Mouse (Mus musculus) hindbrain, embryonic 16.5 days (tissue): ENCODE results near the gene Tenm3. TPM values are rescaled to one million over a fixed set of nuclear protein-coding genes. Genes with fewer than 3 reads are reported as not detected.

Experiments
- ATAC-seq: fragments of 200-750 bp; cut with Nextera tagmentation; 2 replicates; pipeline ENCODE4 v1.8.0; 2017; ENCODE audit warnings: moderate TSS enrichment, moderate library complexity
- H3K27ac ChIP-seq: fragments of 300-500 bp; sonication (generic); 2 replicates; pipeline ENCODE4 v1.5.1; 2014; ENCODE audit warnings: low read depth, mild to moderate bottlenecking, control low read depth, low read length, moderate library complexity
- H3K27me3 ChIP-seq: fragments of 300-500 bp; sonication (generic); replicated peaks from 2 replicates; pipeline ENCODE4 v1.6.1; 2014; ENCODE audit warnings: low read length; ENCODE audit not compliant: control insufficient read depth, insufficient read depth
- H3K36me3 ChIP-seq: fragments of 300-500 bp; sonication (generic); 2 replicates; pipeline ENCODE4 v1.6.1; 2014; ENCODE audit warnings: mild to moderate bottlenecking, low read length, moderate library complexity, mixed read lengths; ENCODE audit not compliant: control insufficient read depth, insufficient read depth
- H3K4me1 ChIP-seq: fragments of 300-500 bp; sonication (generic); 2 replicates; pipeline ENCODE4 v1.6.1; 2014; ENCODE audit warnings: low read depth, low read length; ENCODE audit not compliant: control insufficient read depth, insufficient read depth
- H3K4me2 ChIP-seq: fragments of 300-500 bp; sonication (generic); 2 replicates; pipeline ENCODE4 v1.6.1; 2014; ENCODE audit warnings: mild to moderate bottlenecking, low read length, control low read depth, moderate library complexity
- H3K4me3 ChIP-seq: fragments of 300-500 bp; sonication (generic); 2 replicates; pipeline ENCODE4 v1.5.1; 2014; ENCODE audit warnings: mild to moderate bottlenecking, low read length, control low read depth, moderate library complexity
- H3K9ac ChIP-seq: fragments of 300-500 bp; sonication (generic); 2 replicates; pipeline ENCODE4 v1.6.1; 2014; ENCODE audit warnings: low read depth, mild to moderate bottlenecking, control low read depth, low read length, moderate library complexity
- H3K9me3 ChIP-seq: fragments of 300-500 bp; sonication (generic); 2 replicates; pipeline ENCODE4 v1.6.1; 2014; ENCODE audit warnings: mild to moderate bottlenecking, low read length, moderate library complexity; ENCODE audit not compliant: control insufficient read depth
- WGBS: fragments of 180-500 bp; shearing (Covaris S2); extraction: QIAGEN DNeasy Blood & Tissue Kit; methylation state at CpG from one replicate; pipeline ENCODE4 v1.1.7; 2014; 5-methylcytosine and 5-hydroxymethylcytosine counted together
- polyA plus RNA-seq: library from polyadenylated mRNA; unstranded; fragments of >200 nt; fragmentation: Nextera tagmentation; extraction: Ambion mirVana; gene quantifications from 2 replicates; pipeline ENCODE4 v1.2.1, GENCODE M21; 2015

Tenm3 gene
- polyA plus RNA-seq, 1 experiment from 2014 or later = 24.2 TPM

DNA sequence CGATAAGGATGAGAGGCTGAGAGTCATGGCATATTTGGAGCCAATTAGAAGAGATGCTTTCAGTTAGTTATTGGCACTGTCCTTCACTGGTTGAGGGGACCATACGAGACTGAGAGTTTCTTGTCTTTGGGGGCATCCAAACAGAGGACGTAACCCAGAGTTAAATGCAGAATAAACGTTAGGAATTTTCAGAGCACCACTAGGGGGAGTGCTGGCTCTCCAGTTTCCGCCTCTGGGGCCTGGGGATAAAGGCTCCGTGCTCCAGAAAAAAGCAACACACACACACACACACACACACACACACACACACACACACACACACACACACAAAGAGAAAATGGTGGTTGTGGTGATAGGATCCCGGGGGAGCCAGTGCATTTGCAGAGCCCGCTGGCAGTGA lies 636.8 kb downstream of the Tenm3 start:
- Histone ChIP-seq H3K27me3 (no peaks in the 10 kb centered on the region), H3K36me3 (no peaks in the 10 kb centered on the region), H3K4me3 (no peak overlapping the region), H3K4me2 (no peak overlapping the region), H3K27ac (no peak overlapping the region), H3K4me1 (peaks cover 4% of the 10 kb centered on the region), H3K9me3 (no peaks in the 10 kb centered on the region), H3K9ac (no peak overlapping the region)
- WGBS = 56% methylated on average over 8 of the region's 8 CpGs
- ATAC-seq = no peak

DNA sequence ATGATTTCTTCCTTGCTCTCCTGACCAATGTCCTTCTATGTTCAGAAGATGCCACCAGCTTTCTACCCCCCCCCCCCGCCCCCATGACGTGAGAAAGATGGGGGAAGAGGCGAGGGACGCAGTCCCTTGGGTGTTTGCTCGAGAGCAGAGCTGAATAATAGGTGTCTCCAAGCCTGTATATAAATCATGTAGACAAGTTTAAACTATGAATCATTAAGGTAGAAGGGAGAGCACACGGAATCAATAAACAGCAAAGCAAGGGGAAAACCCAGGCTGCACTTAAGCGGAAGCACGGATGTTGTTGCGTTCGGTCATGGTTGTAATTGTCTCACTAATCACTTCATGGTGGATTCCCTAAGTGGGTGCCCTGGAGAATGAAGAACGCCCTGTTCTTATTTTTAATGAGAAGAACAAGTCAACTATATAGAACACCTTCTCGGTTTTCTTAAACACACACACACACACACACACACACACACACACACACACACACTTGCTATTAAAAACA lies 638.9 kb downstream of the Tenm3 start:
- Histone ChIP-seq H3K4me1 (peaks cover 4% of the 10 kb centered on the region), H3K4me2 (no peak overlapping the region), H3K9me3 (no peaks in the 10 kb centered on the region), H3K27ac (no peak overlapping the region), H3K9ac (no peak overlapping the region), H3K4me3 (no peak overlapping the region), H3K27me3 (no peaks in the 10 kb centered on the region), H3K36me3 (no peaks in the 10 kb centered on the region)
- 46% methylated on average over 12 of the region's 12 CpGs for WGBS
- peak; percentile 22; the same call in 1 of the 2 replicates for ATAC-seq

DNA sequence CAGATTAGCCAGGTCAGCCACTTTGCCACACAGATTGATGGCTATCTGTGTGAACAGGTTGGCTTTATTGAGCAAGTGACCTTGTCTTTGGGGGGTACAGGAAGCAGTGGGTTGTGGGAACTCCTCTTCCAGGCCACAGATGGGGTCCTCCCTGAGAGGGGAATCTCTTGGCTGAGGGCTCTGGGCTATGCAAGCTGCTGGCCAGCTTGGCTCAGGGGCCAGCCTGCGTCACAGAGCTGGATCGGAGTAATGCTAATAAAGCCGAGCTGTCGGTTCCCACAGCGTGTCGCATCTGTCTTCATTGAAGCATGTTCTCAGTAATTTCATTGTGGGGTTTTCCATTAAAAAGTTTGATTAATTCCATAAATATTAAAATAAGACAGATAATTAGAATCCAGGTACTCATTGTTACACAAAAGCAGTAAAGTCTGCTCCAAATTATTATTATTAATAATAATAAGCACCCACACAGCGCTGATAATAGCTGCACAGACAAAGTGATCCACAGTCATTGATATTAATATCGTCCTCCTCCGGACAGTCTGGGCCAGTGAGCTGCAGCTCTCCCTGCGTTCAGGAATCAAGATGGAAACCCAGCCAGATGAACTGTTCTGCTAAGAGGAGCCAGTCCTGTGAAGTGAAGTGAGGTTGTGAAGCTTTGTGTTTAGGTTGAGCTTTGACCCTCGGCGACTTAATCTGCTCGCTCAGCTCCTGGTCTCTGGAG lies 639.5 kb downstream of the Tenm3 start:
- WGBS = 42% methylated on average over 13 of the region's 13 CpGs
- Histone ChIP-seq H3K9ac (no peak overlapping the region; the same call in 1 of the 2 replicates), H3K4me1 (peaks cover 4% of the 10 kb centered on the region), H3K9me3 (no peaks in the 10 kb centered on the region), H3K27ac (no peak overlapping the region), H3K36me3 (no peaks in the 10 kb centered on the region), H3K4me3 (no peak overlapping the region), H3K4me2 (no peak overlapping the region; the same call in 1 of the 2 replicates), H3K27me3 (no peaks in the 10 kb centered on the region)
- ATAC-seq = peak; percentile 87

DNA sequence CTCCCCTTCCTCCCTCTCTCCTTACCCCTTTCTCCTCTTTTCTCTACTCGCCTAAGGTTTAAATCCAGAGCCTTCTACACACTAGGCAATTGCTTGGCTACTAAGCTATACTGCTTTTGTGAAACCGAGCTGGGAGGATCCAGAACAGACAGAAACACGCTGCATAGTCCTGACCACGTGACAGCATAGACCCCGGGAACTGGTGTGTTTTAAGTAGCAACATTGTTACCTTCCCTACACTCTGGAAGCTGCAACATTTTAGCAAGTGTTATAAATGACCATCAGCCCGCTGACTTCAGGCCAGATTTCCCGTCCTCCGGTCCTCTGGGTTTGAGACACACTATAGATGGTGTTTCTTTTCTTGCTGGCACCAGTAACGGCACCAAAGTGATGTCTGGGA lies 640.1 kb downstream of the Tenm3 start:
- no peaks in the 10 kb centered on the region for H3K27me3 ChIP-seq
- 64% methylated on average over 9 of the region's 9 CpGs for WGBS
- no peak overlapping the region for H3K27ac ChIP-seq
- H3K4me2 ChIP-seq = no peak overlapping the region
- H3K4me3 ChIP-seq = no peak overlapping the region
- H3K4me1 ChIP-seq = peaks cover 4% of the 10 kb centered on the region
- no peaks in the 10 kb centered on the region for H3K9me3 ChIP-seq
- no peak overlapping the region; the same call in 1 of the 2 replicates for H3K9ac ChIP-seq
- no peaks in the 10 kb centered on the region for H3K36me3 ChIP-seq
- 0 out of 2 replicates have a peak, but pooled peaks have one; percentile 43 for ATAC-seq

DNA sequence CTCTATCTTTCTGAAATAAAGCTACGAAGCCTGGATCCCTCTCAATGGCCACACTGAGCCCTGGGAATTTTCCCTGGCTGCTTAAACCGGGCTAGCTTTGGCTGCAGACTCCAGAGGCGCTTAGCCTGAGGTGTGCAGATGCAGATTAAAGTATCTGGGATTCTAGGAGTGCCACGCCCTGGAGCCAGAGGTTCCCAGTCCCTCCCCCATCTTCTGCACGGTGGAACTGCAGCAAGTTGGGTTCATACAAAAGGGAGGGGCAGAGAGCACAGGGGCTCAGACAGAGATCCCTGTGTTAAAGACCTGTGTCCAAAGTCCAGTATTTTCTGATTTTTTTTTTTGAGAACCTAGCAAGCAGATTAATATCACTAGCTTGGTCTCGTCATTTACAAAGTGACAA lies 640.6 kb downstream of the Tenm3 start:
- H3K4me3 ChIP-seq = no peak overlapping the region
- no peak overlapping the region for H3K27ac ChIP-seq
- H3K9ac ChIP-seq = no peak overlapping the region
- H3K4me1 ChIP-seq = peaks cover 4% of the 10 kb centered on the region
- no peaks in the 10 kb centered on the region for H3K27me3 ChIP-seq
- H3K9me3 ChIP-seq = no peaks in the 10 kb centered on the region
- no peaks in the 10 kb centered on the region for H3K36me3 ChIP-seq
- ATAC-seq = no peak
- no peak overlapping the region for H3K4me2 ChIP-seq
- WGBS = 60% methylated on average over 6 of the region's 6 CpGs

DNA sequence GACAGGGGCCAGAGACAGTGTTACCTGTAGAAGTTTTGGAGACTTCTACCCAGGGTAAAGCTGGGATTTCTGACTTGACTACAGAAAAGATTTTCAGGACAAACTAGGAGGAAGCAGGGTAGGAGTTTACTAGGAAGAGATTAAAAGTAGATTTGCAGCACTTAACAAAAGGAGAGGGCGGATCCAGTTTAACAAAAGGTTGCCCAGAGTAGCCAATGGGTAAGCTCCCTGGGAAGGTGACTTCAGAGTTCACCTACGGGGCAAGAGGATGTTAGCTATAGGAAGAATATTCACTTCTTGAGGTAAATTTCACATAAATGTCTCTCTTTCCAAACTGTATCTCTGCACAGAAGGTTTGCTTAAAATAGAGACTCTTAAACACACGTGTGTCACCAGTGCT lies 641.1 kb downstream of the Tenm3 start:
- Histone ChIP-seq H3K4me1 (peaks cover 4% of the 10 kb centered on the region), H3K9me3 (no peaks in the 10 kb centered on the region), H3K27me3 (no peaks in the 10 kb centered on the region), H3K4me3 (no peak overlapping the region), H3K4me2 (no peak overlapping the region), H3K9ac (no peak overlapping the region), H3K27ac (no peak overlapping the region), H3K36me3 (no peaks in the 10 kb centered on the region)
- ATAC-seq = no peak
- 61% methylated on average over 3 of the region's 3 CpGs for WGBS

DNA sequence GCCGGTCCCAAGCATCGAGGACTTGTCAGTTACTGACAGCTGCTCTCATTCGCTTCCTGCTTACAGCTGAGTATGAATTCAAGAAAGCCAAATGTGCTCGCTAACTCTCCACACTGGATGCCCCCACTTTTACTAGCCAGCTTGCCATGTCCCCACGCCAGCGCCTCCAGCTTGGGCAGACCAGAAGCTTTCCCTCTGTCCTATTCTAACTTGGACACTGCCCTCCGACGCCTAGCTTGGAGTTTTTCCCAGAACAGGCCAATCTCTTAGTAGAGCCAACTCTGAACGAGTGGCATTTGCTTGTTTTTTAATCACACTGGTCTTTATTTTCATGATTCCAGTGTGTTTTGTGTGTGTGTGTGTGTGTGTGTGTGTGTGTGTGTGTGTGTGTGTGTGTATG lies 644.6 kb downstream of the Tenm3 start:
- no peak overlapping the region for H3K4me3 ChIP-seq
- no peak for ATAC-seq
- H3K4me2 ChIP-seq = no peak overlapping the region
- H3K9ac ChIP-seq = no peak overlapping the region
- peaks cover 2% of the 10 kb centered on the region; the same call in 1 of the 2 replicates for H3K9me3 ChIP-seq
- H3K27ac ChIP-seq = no peak overlapping the region
- H3K27me3 ChIP-seq = no peaks in the 10 kb centered on the region
- H3K4me1 ChIP-seq = peaks cover 4% of the 10 kb centered on the region
- no peaks in the 10 kb centered on the region for H3K36me3 ChIP-seq
- WGBS = 87% methylated on average over 9 of the region's 9 CpGs

DNA sequence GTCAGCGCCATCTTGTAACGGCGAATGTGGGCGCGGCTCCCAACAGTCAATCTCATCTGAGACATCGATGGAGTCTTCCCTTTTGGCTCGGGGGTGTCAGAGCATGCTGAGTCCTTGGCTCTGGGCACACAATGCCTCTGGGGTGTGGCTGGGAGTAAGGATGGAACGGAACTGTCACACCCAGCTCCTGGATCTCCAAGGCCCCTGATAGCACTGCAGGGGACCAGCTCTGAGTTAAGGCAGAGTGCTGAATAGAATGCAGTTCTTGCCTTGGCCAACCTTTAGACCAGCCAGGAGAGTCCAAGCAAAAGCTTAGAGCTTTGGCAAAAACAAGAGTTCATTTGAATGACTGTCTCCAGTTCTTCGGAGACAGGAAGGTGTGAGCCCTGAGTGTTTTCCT lies 647.8 kb downstream of the Tenm3 start:
- Histone ChIP-seq H3K27me3 (no peaks in the 10 kb centered on the region), H3K36me3 (no peaks in the 10 kb centered on the region), H3K4me3 (no peak overlapping the region), H3K9ac (no peak overlapping the region), H3K4me2 (no peak overlapping the region), H3K27ac (no peak overlapping the region), H3K4me1 (no peaks in the 10 kb centered on the region), H3K9me3 (peaks cover 2% of the 10 kb centered on the region; the same call in 1 of the 2 replicates)
- WGBS = 96% methylated on average over 9 of the region's 9 CpGs
- no peak for ATAC-seq

DNA sequence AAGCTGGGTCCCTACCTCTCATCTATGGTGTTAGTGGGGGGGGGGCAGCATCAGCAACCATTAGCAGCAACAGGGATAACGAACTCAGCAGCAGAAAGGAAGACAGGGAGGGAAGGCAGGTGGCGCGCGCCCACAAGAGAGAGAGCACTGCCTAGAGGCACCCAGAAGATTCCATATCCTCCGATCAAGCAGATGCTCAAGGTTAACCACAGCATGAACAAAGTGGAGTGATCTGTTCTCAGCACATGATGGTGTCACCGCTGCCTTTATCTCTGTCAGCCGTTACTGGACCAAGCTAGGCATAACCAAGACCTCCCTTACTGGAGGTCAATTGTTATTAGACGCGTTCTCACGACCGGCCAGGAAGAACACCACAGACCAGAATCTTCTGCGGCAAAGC lies 655.2 kb downstream of the Tenm3 start:
- H3K9me3 ChIP-seq = no peaks in the 10 kb centered on the region
- no peak overlapping the region for H3K4me2 ChIP-seq
- no peak overlapping the region for H3K27ac ChIP-seq
- ATAC-seq = no peak
- WGBS = 97% methylated on average over 12 of the region's 12 CpGs
- H3K4me1 ChIP-seq = no peaks in the 10 kb centered on the region
- H3K27me3 ChIP-seq = no peaks in the 10 kb centered on the region
- no peaks in the 10 kb centered on the region for H3K36me3 ChIP-seq
- no peak overlapping the region for H3K9ac ChIP-seq
- no peak overlapping the region for H3K4me3 ChIP-seq
